Mouse (Mus musculus): ENCODE measurements around the gene Mef2c. TPM values are rescaled to one million over a fixed set of nuclear protein-coding genes. Genes with fewer than 3 reads are reported as not detected.

Mef2c gene
- polyA plus RNA-seq, 1 experiment from 2014 or later = 98.0 TPM

GRCm38 (mm10) chr13:83596989-83597738, 93.3 kb downstream of the Mef2c start:
- Histone ChIP-seq H3K27ac (no peak overlapping the region), H3K36me3 (0 out of 2 replicates have a peak, but pooled peaks cover 11% of the 10 kb centered on the region), H3K4me3 (no peak overlapping the region), H3K4me1 (replicated peaks) (0 out of 2 replicates have a peak, but pooled peaks cover 2% of the 10 kb centered on the region), H3K4me2 (no peak overlapping the region), H3K27me3 (no peaks in the 10 kb centered on the region), H3K9ac (no peak overlapping the region), H3K9me3 (replicated peaks) (no peaks in the 10 kb centered on the region)
- 76% methylated on average over 6 of the region's 6 CpGs for WGBS
- ATAC-seq (replicated peaks; ENCODE audit: insufficient number of reproducible peaks, insufficient read depth, low FRiP score, low read depth) = no peak

GRCm38 (mm10) chr13:83597739-83598210, 93.9 kb downstream of the Mef2c start:
- no peaks in the 10 kb centered on the region for H3K27me3 ChIP-seq
- H3K4me2 ChIP-seq = no peak overlapping the region
- H3K36me3 ChIP-seq = 0 out of 2 replicates have a peak, but pooled peaks cover 9% of the 10 kb centered on the region
- ATAC-seq (replicated peaks; ENCODE audit: insufficient number of reproducible peaks, insufficient read depth, low FRiP score, low read depth) = no peak
- no peaks in the 10 kb centered on the region for H3K9me3 ChIP-seq (replicated peaks)
- WGBS = 94% methylated on average over 3 of the region's 3 CpGs
- no peak overlapping the region for H3K27ac ChIP-seq
- 0 out of 2 replicates have a peak, but pooled peaks cover 5% of the 10 kb centered on the region for H3K4me1 ChIP-seq (replicated peaks)
- H3K9ac ChIP-seq = no peak overlapping the region
- no peak overlapping the region for H3K4me3 ChIP-seq

DNA sequence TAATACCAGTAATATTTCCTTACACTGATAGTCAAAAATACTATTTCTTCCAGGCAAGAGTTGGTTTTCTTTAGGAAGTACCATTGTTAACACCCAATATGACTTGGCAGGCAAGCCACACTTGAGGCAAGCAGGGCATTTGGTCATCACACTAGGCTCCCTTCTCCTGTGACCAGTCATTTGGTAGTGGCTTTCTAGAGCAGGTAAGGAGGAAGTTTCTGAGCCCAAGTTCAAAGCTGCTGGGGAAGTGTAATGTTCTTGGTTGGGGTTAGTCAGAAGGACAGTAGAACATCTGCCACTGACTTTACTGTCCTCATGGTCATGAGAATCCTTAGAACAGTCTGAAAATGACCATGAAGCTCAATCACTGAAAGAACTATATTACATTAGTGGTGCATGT, 96.5 kb downstream of the Mef2c start:
- no peak for ATAC-seq (replicated peaks; ENCODE audit: insufficient number of reproducible peaks, insufficient read depth, low FRiP score, low read depth)
- no peak overlapping the region for H3K4me2 ChIP-seq

GRCm38 (mm10) chr13:83601741-83602140, 97.9 kb downstream of the Mef2c start:
- Histone ChIP-seq H3K36me3 (no peaks in the 10 kb centered on the region), H3K4me2 (no peak overlapping the region), H3K9ac (no peak overlapping the region), H3K4me3 (no peak overlapping the region), H3K9me3 (replicated peaks) (no peaks in the 10 kb centered on the region), H3K27me3 (no peaks in the 10 kb centered on the region), H3K4me1 (replicated peaks) (peaks cover 17% of the 10 kb centered on the region), H3K27ac (no peak overlapping the region)
- no peak for ATAC-seq (replicated peaks; ENCODE audit: insufficient number of reproducible peaks, insufficient read depth, low FRiP score, low read depth)
- WGBS = 56% methylated on average over 4 of the region's 4 CpGs

More for the DNA sequence above, 96.5 kb downstream of the Mef2c start:
- Histone ChIP-seq H3K27ac (no peak overlapping the region), H3K4me1 (replicated peaks) (peaks cover 16% of the 10 kb centered on the region), H3K9me3 (replicated peaks) (no peaks in the 10 kb centered on the region), H3K36me3 (no peaks in the 10 kb centered on the region), H3K27me3 (no peaks in the 10 kb centered on the region), H3K4me3 (no peak overlapping the region), H3K9ac (no peak overlapping the region)

DNA sequence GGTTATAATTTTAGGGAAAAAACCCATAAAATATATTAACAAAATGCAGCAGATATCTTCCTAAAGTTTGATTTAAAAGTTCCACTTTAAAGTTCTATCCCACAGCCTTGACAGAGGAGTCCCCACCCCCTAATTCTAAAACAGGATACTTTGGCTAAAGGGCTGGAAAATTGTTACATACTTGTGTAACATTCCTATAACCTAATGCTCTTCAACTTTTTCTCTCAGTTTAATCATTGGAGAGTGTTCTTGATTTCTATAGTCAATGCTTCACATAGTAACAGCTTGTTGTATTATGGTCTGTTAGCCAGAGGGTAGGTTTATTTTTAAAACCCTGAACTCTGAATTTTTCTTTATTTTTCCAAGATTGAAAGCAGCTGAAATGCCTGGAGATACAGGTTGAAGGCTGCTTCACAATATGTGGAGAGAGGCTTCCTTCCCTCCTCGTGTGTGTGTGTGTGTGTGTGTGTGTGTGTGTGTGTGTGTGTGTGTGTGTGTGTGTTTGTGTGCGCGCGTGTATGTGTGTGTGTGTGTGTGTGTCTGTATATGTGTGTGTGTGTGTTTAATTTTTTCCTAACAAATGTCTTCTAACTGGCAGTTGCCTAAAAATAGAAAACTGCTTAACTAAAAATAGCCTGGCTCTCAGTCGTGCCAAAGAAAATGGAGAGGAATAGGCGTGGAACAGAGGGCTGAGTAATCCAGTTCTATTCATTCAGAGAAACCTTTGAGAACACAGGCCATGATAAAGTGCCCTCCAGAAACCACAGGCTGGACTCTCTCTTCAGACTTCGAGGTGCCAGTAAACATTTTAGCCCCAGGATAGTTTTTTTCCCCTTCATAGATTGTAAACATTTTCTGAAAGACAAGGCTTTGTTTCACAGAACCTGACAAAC, 99.8 kb downstream of the Mef2c start:
- Histone ChIP-seq H3K4me2 (peak overlapping the region; percentile 34; the same call in 1 of the 2 replicates), H3K9ac (no peak overlapping the region), H3K27me3 (no peaks in the 10 kb centered on the region), H3K4me3 (no peak overlapping the region), H3K4me1 (replicated peaks) (peaks cover 29% of the 10 kb centered on the region), H3K9me3 (replicated peaks) (no peaks in the 10 kb centered on the region), H3K27ac (peak overlapping the region; percentile 91), H3K36me3 (no peaks in the 10 kb centered on the region)
- ATAC-seq (replicated peaks; ENCODE audit: insufficient number of reproducible peaks, insufficient read depth, low FRiP score, low read depth) = peak; percentile 86
- WGBS = 10% methylated on average over 7 of the region's 7 CpGs

DNA sequence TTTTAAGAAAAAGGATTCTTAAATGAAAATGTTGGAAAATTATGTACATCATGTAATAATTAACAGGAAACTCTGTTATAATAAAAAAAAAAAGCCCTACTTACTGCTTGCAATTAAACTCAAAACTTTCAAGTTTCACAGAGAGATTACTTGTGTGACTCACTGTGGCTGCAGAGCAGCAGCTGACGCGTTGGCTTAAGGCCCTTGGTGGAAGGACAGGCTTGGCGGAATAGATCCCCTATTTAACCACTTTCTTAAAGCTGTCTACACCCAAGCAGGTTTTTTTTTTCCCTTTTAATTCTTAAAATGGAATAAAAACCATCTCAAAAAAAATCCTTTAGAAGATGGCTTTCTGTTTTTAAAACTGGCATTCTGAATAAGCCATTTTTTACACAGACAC, 100.5 kb downstream of the Mef2c start:
- no peaks in the 10 kb centered on the region for H3K36me3 ChIP-seq
- no peaks in the 10 kb centered on the region for H3K9me3 ChIP-seq (replicated peaks)
- H3K27ac ChIP-seq = peak overlapping the region; percentile 91
- 0 out of 2 replicates have a peak overlapping the region, but pooled peaks have one; percentile 11 for H3K4me2 ChIP-seq
- 11% methylated on average over 3 of the region's 3 CpGs for WGBS
- H3K4me1 ChIP-seq (replicated peaks) = peaks cover 29% of the 10 kb centered on the region
- no peaks in the 10 kb centered on the region for H3K27me3 ChIP-seq
- ATAC-seq (replicated peaks; ENCODE audit: insufficient number of reproducible peaks, insufficient read depth, low FRiP score, low read depth) = 0 out of 2 replicates have a peak, but pooled peaks have one; percentile 44
- H3K4me3 ChIP-seq = no peak overlapping the region
- no peak overlapping the region for H3K9ac ChIP-seq

- H3K9ac ChIP-seq = no peak overlapping the region
- ATAC-seq (replicated peaks; ENCODE audit: insufficient number of reproducible peaks, insufficient read depth, low FRiP score, low read depth) = no peak
- H3K27ac ChIP-seq = peak overlapping the region; percentile 91
- no peaks in the 10 kb centered on the region for H3K36me3 ChIP-seq
- 56% methylated on average over 4 of the region's 4 CpGs for WGBS
- no peak overlapping the region for H3K4me3 ChIP-seq
- peaks cover 29% of the 10 kb centered on the region for H3K4me1 ChIP-seq (replicated peaks)
- no peaks in the 10 kb centered on the region for H3K27me3 ChIP-seq
- 0 out of 2 replicates have a peak overlapping the region, but pooled peaks have one; percentile 11 for H3K4me2 ChIP-seq
- no peaks in the 10 kb centered on the region for H3K9me3 ChIP-seq (replicated peaks)
Observed at GRCm38 (mm10) chr13:83604785-83605184, 101.0 kb downstream of the Mef2c start.

DNA sequence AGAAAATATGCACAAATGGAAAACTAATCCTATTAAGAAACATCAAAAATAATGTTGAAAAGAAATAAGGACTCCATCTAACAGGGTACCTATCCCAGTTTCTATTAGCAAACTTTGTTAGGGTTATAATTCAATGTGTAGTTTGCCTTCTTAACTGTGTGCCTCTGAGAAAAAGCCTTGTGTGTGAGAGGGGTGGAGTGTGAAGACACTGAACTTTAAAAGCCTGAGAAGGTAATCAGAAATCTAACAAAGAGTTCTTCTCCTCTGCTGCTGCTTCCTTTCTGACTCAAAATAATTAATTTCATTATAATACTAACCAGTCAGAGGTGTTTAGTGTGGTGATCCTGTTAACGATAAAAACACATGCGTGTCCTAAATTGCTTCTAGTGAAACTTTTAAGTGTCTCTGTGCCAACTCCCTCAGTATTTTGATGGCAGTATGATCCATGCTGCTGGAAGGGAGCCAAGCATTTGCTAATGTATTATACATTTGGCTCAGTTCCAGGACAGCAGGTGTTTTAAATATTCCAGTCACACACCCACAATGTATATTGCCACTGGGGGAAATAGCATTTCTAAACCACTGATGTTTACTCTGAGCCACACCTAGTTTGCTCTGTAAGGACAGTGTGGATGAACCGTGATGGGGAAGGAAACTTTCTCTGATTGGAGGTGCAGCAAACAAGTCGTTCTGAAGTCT, 104.2 kb downstream of the Mef2c start:
- WGBS = 19% methylated on average over 4 of the region's 4 CpGs

DNA sequence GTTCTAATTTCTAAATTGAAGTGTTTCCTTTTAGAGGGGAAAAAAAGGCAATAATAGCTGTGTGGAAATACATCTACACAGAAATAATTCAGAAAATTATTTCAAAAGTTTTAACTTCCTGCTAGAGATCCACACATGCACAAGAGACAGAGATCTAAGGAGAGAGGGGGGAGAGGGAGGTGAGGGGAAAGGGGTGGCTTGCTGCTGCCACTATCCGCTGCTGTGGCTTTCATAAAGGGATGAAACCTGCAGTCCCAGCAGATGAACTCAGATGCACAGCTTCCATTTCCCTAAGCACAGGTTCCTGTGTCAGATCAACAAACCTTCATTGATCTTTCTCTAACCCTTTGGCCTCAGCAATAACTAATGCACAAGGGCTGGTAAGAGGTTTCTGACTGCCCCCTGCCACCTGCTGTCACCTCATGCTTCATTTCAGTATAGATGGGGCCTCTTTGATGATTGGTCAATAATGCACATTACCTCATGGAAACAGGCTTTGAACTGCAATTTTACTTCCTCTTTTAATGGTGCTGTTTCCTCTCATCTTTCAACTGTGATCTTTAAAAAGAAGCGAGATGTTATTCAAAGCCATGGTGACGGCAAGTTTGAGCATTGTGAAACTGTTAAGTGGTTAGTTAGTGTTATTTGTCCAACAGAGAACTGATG, 105.2 kb downstream of the Mef2c start:
- Histone ChIP-seq H3K4me2 (no peak overlapping the region), H3K27ac (no peak overlapping the region), H3K4me1 (replicated peaks) (peaks cover 28% of the 10 kb centered on the region), H3K9me3 (replicated peaks) (no peaks in the 10 kb centered on the region), H3K36me3 (no peaks in the 10 kb centered on the region), H3K4me3 (no peak overlapping the region), H3K9ac (no peak overlapping the region), H3K27me3 (no peaks in the 10 kb centered on the region)
- no peak for ATAC-seq (replicated peaks; ENCODE audit: insufficient number of reproducible peaks, insufficient read depth, low FRiP score, low read depth)
- WGBS = 74% methylated on average over 3 of the region's 3 CpGs

More for the DNA sequence above, 104.2 kb downstream of the Mef2c start:
- Histone ChIP-seq H3K27me3 (no peaks in the 10 kb centered on the region), H3K4me3 (no peak overlapping the region), H3K36me3 (no peaks in the 10 kb centered on the region), H3K27ac (no peak overlapping the region), H3K4me1 (replicated peaks) (peaks cover 32% of the 10 kb centered on the region), H3K9ac (no peak overlapping the region), H3K4me2 (no peak overlapping the region), H3K9me3 (replicated peaks) (no peaks in the 10 kb centered on the region)
- ATAC-seq (replicated peaks; ENCODE audit: insufficient number of reproducible peaks, insufficient read depth, low FRiP score, low read depth) = no peak

- H3K4me3 ChIP-seq = no peak overlapping the region
- no peaks in the 10 kb centered on the region for H3K9me3 ChIP-seq (replicated peaks)
- no peak overlapping the region for H3K27ac ChIP-seq
- no peaks in the 10 kb centered on the region for H3K36me3 ChIP-seq
- H3K4me2 ChIP-seq = no peak overlapping the region
- ATAC-seq (replicated peaks; ENCODE audit: insufficient number of reproducible peaks, insufficient read depth, low FRiP score, low read depth) = no peak
- H3K27me3 ChIP-seq = no peaks in the 10 kb centered on the region
- 74% methylated on average over 3 of the region's 3 CpGs for WGBS
- peaks cover 28% of the 10 kb centered on the region for H3K4me1 ChIP-seq (replicated peaks)
- no peak overlapping the region for H3K9ac ChIP-seq
Observed at GRCm38 (mm10) chr13:83609517-83609878, 105.7 kb downstream of the Mef2c start.
